Mouse (Mus musculus) stomach, postnatal 0 days (tissue): ENCODE data around the gene Slc24a3. TPM values are rescaled to one million over a fixed set of nuclear protein-coding genes. Genes with fewer than 3 reads are reported as not detected.

ENCODE experiments used
- ATAC-seq: fragments of 200-750 bp; cut with Nextera tagmentation; 2 replicates; pipeline ENCODE4 v1.8.0; 2017; ENCODE audit not compliant: low FRiP score, low TSS enrichment
- DNase-seq: peaks from one replicate; pipeline ENCODE4 v3.0.0-alpha.2; 2016; ENCODE audit warnings: low spot score
- H3K27ac ChIP-seq: fragments of 300-500 bp; sonication (generic); replicated peaks from 2 replicates; pipeline ENCODE4 v1.5.1; 2014; ENCODE audit warnings: mild to moderate bottlenecking, control low read depth
- H3K27me3 ChIP-seq: fragments of 300-500 bp; sonication (generic); 2 replicates; pipeline ENCODE4 v1.6.1; 2014; ENCODE audit warnings: low read length; ENCODE audit not compliant: control insufficient read depth, insufficient read depth
- H3K36me3 ChIP-seq: fragments of 300-500 bp; sonication (generic); 2 replicates; pipeline ENCODE4 v1.6.1; 2014; ENCODE audit warnings: low read length, mixed read lengths; ENCODE audit not compliant: control insufficient read depth, insufficient read depth
- H3K4me1 ChIP-seq: fragments of 300-500 bp; sonication (generic); replicated peaks from 2 replicates; pipeline ENCODE4 v1.6.1; 2014; ENCODE audit warnings: antibody characterized with exemption; ENCODE audit not compliant: control insufficient read depth, insufficient read depth
- H3K4me2 ChIP-seq: fragments of 300-500 bp; sonication (generic); replicated peaks from 2 replicates; pipeline ENCODE4 v1.6.1; 2014; ENCODE audit warnings: low read depth, mild to moderate bottlenecking, control low read depth, moderate library complexity
- H3K4me3 ChIP-seq: fragments of 300-500 bp; sonication (generic); 2 replicates; pipeline ENCODE4 v1.5.1; 2014; ENCODE audit warnings: low read depth, low read length, control low read depth
- H3K9ac ChIP-seq: fragments of 300-500 bp; sonication (generic); 2 replicates; pipeline ENCODE4 v1.6.1; 2014; ENCODE audit warnings: mild to moderate bottlenecking, low read length, control low read depth, mixed read lengths
- H3K9me3 ChIP-seq: fragments of 300-500 bp; sonication (generic); 2 replicates; pipeline ENCODE4 v1.6.1; 2016; ENCODE audit warnings: low read length; ENCODE audit not compliant: control insufficient read depth
- CTCF ChIP-seq: IDR thresholded peaks from 2 replicates; pipeline ENCODE4 v1.5.1; 2016; ENCODE audit warnings: antibody characterized with exemption, low read depth, mild to moderate bottlenecking, moderate library complexity
- EP300 ChIP-seq: optimal IDR thresholded peaks from 2 replicates; pipeline ENCODE3; 2016; ENCODE audit warnings: antibody characterized with exemption
- WGBS: fragments of 180-500 bp; shearing (Covaris S2); extraction: QIAGEN DNeasy Blood & Tissue Kit; methylation state at CpG from one replicate; pipeline ENCODE4 v1.1.7; 2014; 5-methylcytosine and 5-hydroxymethylcytosine counted together
- polyA plus RNA-seq: library from polyadenylated mRNA; unstranded; fragments of >200 nt; fragmentation: Nextera tagmentation; extraction: Ambion mirVana; gene quantifications from 2 replicates; pipeline ENCODE4 v1.2.1, GENCODE M21; 2015

The Slc24a3 gene
- polyA plus RNA-seq, 1 experiment from 2014 or later = 5.7 TPM

DNA sequence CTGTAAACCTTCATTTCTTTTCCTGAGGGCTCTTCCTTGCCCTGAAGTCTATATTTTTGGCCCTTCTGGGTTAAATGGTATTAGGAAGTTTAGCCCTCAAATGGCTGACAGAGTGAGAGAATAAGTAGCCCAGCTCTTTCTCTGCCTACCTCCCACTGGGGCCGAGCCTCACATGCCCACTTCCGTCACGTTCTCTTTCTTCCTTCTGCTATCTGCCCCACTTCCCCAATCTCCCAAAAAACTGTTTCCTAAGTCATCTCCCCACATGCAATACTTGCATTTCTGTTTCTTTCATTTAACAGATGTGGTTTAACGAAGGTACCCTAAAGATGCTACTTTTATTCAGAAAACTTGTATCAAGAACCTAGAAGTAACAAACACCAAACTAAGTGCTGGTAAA lies 406.6 kb downstream of the Slc24a3 start:
- H3K4me1 ChIP-seq = no peaks in the 10 kb centered on the region
- no peak for DNase-seq
- no peak overlapping the region for H3K4me2 ChIP-seq
- no peaks in the 10 kb centered on the region for H3K27me3 ChIP-seq
- H3K27ac ChIP-seq = no peak overlapping the region
- H3K9ac ChIP-seq = no peak overlapping the region
- H3K4me3 ChIP-seq = no peak overlapping the region
- no peaks in the 10 kb centered on the region for H3K36me3 ChIP-seq
- 78% methylated on average over 4 of the region's 4 CpGs for WGBS
- no peaks in the 10 kb centered on the region for H3K9me3 ChIP-seq
- TF ChIP-seq CTCF (no peak), EP300 (no peak)
- no peak for ATAC-seq

DNA sequence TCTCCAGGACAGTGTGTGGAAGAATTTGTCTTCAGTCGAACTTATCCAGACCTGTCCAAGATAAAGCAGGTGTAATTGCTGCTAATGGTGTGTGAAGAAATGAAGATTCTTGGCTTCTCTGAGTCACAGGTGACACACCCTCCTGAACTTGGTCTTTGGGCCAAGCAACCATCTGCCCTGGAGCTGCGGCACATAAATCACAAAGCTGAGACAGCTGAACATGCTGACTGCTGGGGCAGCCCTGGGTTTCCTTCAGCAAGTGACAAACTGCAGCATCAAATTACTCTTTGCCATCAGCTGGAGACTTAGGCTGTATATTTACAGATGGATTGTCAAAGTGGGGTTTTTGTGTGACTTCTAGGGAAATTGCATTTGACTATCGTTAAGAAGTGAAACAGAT lies 415.5 kb downstream of the Slc24a3 start:
- no peak for TF ChIP-seq EP300
- no peak for TF ChIP-seq CTCF
- DNase-seq (no peak), ATAC-seq (no peak)
- no peak overlapping the region for H3K27ac ChIP-seq
- no peaks in the 10 kb centered on the region for H3K36me3 ChIP-seq
- no peaks in the 10 kb centered on the region for H3K27me3 ChIP-seq
- no peaks in the 10 kb centered on the region for H3K4me1 ChIP-seq
- no peak overlapping the region for H3K9ac ChIP-seq
- no peak overlapping the region for H3K4me3 ChIP-seq
- WGBS = 41% methylated on average over 3 of the region's 3 CpGs
- H3K9me3 ChIP-seq = no peaks in the 10 kb centered on the region
- H3K4me2 ChIP-seq = no peak overlapping the region

DNA sequence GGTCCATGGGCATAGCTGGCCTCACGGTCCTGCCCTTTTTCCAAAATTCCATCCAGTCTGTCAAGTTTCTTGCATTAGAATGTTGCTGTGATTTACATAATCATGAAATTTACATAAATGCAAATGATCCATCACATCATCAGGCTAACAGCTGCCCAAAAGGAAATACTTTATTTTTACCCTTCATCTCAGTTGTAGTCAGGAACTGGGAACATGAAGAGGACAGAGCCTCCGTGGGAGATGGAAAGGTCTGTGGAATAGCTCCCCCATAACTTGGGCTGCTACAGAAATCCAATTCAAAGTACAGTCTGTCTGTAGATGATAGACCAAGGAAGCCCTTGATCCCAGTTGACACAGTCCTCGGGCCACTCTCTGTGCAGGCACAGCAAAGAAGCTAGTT lies 417.9 kb downstream of the Slc24a3 start:
- ATAC-seq (no peak), DNase-seq (no peak)
- no peak for TF ChIP-seq EP300
- TF ChIP-seq CTCF = no peak
- H3K4me3 ChIP-seq = no peak overlapping the region
- no peaks in the 10 kb centered on the region for H3K9me3 ChIP-seq
- no peak overlapping the region for H3K4me2 ChIP-seq
- no peaks in the 10 kb centered on the region for H3K27me3 ChIP-seq
- H3K36me3 ChIP-seq = no peaks in the 10 kb centered on the region
- no peak overlapping the region for H3K9ac ChIP-seq
- H3K4me1 ChIP-seq = no peaks in the 10 kb centered on the region
- no peak overlapping the region for H3K27ac ChIP-seq
- WGBS = 70% methylated on average over 3 of the region's 3 CpGs

DNA sequence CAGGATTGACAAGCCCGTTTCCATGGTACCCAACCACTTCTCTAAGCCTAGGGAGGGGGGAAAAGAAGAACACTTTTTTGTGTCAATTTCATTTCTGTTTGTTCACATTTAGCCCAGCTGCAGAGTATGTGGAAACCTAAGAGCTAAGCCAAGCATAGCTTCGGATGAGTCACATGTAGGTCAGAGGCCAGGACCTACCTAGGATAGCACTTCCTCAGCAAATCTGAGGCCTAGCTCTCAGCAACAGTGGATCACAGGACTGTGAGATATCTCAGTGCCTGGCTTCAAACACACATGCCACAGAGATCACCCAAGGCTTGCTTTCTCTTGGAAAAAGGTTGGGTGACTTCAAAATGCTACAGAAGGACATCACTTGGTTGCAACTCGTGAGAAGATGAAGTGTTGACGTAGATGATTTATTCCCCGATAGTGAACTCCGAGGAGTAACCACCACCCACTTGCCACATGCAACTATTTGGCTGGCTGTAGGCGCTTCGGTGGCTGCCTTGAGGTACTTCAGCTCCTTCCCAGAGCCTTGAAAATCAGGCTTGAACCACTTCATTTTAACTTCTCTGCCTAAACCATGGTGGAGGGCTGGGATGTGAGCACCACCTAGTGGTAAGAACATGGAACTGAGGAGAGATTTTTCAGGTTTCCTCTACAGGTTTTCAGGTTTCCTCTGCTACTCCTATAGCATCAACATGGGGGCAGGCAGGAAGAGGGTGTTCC lies 420.6 kb downstream of the Slc24a3 start:
- Histone ChIP-seq H3K4me1 (no peaks in the 10 kb centered on the region), H3K27me3 (no peaks in the 10 kb centered on the region), H3K36me3 (no peaks in the 10 kb centered on the region), H3K4me2 (no peak overlapping the region), H3K9me3 (no peaks in the 10 kb centered on the region), H3K4me3 (no peak overlapping the region), H3K27ac (no peak overlapping the region), H3K9ac (no peak overlapping the region)
- TF ChIP-seq CTCF = peak; percentile 96
- no peak for TF ChIP-seq EP300
- 61% methylated on average over 8 of the region's 8 CpGs for WGBS
- ATAC-seq (peak; percentile 77), DNase-seq (peak; percentile 28)

DNA sequence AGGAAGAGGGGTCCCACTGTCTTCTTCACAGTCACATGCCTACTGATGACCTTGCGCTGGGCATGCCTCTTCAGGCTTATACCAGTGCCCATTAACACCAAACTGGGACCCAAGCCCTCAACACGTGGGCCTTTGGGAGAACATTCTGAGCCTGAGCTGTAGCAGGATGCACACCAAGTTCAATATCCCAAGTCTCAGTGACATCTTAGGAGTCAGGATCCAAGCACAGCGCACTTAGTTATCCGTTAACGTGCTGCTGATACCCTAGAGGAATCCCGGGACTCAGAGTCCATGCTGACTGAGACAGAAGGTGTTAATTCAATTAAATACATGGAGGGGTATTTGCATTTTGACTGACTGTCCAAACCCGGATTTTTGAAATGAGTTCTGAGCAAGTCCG lies 424.3 kb downstream of the Slc24a3 start:
- Histone ChIP-seq H3K27ac (no peak overlapping the region), H3K36me3 (no peaks in the 10 kb centered on the region), H3K9ac (no peak overlapping the region), H3K4me1 (no peaks in the 10 kb centered on the region), H3K27me3 (no peaks in the 10 kb centered on the region), H3K9me3 (no peaks in the 10 kb centered on the region), H3K4me2 (no peak overlapping the region), H3K4me3 (no peak overlapping the region)
- WGBS = 90% methylated on average over 8 of the region's 8 CpGs
- ATAC-seq = no peak
- DNase-seq = no peak
- TF ChIP-seq EP300 (no peak), CTCF (no peak)

DNA sequence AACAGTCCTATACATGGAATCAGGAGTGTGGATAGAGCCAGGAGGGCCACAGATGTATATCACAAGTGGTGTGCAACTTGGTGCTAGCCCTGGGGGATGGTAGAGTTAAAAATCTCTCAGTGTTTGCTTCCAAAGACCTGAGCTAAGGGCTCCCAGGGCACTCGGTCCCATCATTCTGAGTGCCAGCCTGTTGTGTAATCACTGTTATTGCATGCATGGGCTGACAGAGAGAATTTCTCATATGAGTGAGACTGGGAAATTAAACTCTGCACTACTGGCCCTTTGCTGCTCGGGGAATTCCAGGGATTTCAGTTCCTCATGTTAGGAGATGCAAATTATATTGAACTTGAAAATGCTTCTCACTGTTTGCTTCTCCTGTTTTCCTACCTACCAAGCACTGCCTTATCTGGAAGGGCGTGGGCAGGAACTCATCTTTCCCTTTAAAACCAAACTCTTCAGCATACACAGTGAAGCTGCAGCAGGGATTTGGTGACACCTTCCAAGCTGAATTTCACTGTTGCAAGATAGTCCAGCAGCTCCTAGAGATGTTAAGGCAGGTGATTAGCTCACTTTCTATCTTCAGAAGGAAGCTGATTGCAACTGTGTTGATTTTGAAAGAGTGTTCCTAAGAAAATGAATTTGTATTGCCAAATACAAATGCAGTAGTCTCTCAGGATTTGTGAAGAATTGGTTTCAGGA lies 426.2 kb downstream of the Slc24a3 start:
- Histone ChIP-seq H3K4me3 (no peak overlapping the region), H3K4me1 (no peaks in the 10 kb centered on the region), H3K9ac (no peak overlapping the region), H3K27ac (no peak overlapping the region), H3K4me2 (no peak overlapping the region), H3K27me3 (no peaks in the 10 kb centered on the region), H3K9me3 (no peaks in the 10 kb centered on the region), H3K36me3 (no peaks in the 10 kb centered on the region)
- no peak for TF ChIP-seq CTCF
- no peak for TF ChIP-seq EP300
- WGBS = 54% methylated on average over 3 of the region's 3 CpGs
- ATAC-seq (no peak), DNase-seq (no peak)
